Mouse (Mus musculus) lung, postnatal 0 days (tissue): ENCODE measurements around the gene Map4k2.

Source experiments
- CTCF ChIP-seq: IDR thresholded peaks from 2 replicates; pipeline ENCODE4 v1.5.1; 2016; ENCODE audit warnings: antibody characterized with exemption, mild to moderate bottlenecking
- EP300 ChIP-seq: IDR thresholded peaks from 2 replicates; pipeline ENCODE4 v1.6.1; 2016; ENCODE audit warnings: antibody characterized with exemption, mild to moderate bottlenecking, control low read depth

- no peak for TF ChIP-seq CTCF
- TF ChIP-seq EP300, result no peak
Measured at GRCm38 (mm10) chr19:6372433-6372832, 31.5 kb downstream of the Map4k2 start.
